Mouse (Mus musculus) kidney, postnatal 25 days (tissue): ENCODE results near the gene Sec62.
"Not testable (repeated sequence)": the region's sequence is repeated elsewhere in the genome, so short reads cannot be mapped to it uniquely, and the experiment has no call there.

Experiments
- DNase-seq, 2 experiments: peaks; one replicate each; pipeline ENCODE4 v3.0.0; 2021; ENCODE audit warnings: mixed read lengths in 2 of 2

Sec62 gene

GRCm38 (mm10) chr3:30833254-30833653 is 40.6 kb downstream of the Sec62 start:
- DNase-seq, result no peak

- no peak for DNase-seq
Measured at GRCm38 (mm10) chr3:30845755-30846154, 53.1 kb downstream of the Sec62 start.

- DNase-seq, result no peak
Measured at GRCm38 (mm10) chr3:30847413-30847812, 54.7 kb downstream of the Sec62 start.

GRCm38 (mm10) chr3:30851422-30851821 is 58.7 kb downstream of the Sec62 start:
- DNase-seq, result peak; percentile 28 to 53

- peak in 1 of 2 experiments; percentile 22 for DNase-seq
Measured at GRCm38 (mm10) chr3:30853596-30853995, 60.9 kb downstream of the Sec62 start.

DNA sequence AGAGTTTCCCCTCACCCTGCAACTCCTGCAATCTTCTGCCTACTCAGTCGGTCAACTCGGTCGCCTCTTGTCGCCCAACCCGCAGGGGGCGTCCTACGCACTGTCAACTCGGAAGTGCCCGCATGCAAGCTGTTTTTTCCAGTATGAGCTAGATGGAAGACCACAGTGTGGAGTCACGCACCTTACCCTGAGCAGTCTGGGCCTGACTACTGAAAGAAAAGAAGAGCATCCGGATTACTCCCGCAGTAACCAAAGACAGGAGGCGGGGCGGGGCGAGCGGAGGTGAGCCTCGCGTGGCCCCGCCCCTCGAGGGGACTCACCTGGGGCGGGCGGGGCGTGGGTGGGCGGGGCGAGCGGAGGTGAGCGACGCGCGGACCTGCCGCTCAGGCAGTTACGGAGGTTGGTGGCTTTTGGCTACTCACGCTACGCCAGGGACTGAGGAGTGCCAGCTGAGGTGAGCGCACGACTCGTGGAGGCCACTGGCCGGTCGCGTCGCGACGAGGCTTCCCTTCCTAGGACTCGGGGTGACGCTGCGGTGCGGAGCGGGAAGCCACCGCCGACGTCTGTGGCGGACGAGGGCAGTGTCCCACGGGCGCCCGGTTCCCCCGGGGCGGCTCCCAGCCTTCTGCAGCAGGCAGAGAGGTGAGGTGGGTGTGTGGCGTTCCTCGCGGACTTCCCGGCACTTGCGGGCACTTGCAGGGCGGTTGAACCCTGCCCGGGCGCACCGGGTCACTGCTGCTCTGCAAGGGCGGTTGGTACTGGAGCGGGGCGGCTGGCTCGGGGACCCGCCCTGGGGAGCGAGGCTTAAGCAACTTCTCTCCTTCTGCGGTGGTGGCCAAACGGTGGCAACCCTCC is 63.2 kb downstream of the Sec62 start, which contains the start of gene Gpr160:
TSS of gene Gpr160 (plus strand) at position 347 of the 855 bp plus-strand sequence.
- peak; percentile 85 to 94 for DNase-seq

GRCm38 (mm10) chr3:30859599-30859998 is 66.9 kb downstream of the Sec62 start:
- DNase-seq, result not testable (repeated sequence)

- DNase-seq, result no peak
Measured at GRCm38 (mm10) chr3:30860705-30861104, 68.0 kb downstream of the Sec62 start.

GRCm38 (mm10) chr3:30863712-30864435 is 71.2 kb downstream of the Sec62 start:
- DNase-seq, result no peak

DNA sequence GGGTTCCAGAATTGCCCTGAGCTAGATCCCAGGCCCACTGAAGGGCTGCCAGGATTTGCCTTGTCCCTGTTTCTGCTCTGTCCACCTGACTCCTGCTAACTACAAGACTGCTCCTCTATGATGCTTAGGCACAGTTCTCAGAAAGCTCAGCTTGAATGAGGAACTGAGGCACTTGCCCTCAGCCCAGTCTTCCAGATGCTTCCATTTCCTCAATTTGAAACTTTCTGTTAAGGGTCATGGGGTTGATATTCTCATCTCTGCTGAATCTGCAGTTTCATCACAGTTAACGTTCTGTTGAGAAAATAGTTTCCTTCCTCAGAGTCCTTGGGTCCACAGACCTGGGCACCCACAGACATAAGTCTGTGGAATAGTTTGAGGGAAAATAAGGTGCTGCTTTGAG is 72.0 kb downstream of the Sec62 start:
- DNase-seq, result no peak

DNA sequence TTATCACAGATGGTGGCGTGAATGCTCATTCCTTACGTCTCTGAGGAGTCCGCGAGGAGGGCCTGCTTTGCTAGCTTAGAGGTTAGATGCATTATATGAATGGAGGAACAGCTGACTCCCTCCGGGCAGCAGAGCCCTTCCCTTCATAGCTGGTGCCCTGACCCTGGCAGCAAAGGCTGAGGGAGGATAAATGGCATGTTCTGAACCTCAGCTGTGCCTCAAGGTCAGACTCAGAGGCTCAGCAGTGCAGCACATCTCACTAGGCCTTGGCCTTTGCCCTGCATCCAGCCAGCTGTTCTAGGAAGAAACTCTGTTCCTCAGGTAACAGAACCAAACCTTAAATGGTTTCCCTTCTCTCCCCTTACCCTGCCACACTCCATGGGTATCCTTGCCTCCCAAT is 75.5 kb downstream of the Sec62 start:
- DNase-seq, result peak; percentile 15 to 53

GRCm38 (mm10) chr3:30868625-30869024 is 76.0 kb downstream of the Sec62 start:
- DNase-seq, result no peak

DNA sequence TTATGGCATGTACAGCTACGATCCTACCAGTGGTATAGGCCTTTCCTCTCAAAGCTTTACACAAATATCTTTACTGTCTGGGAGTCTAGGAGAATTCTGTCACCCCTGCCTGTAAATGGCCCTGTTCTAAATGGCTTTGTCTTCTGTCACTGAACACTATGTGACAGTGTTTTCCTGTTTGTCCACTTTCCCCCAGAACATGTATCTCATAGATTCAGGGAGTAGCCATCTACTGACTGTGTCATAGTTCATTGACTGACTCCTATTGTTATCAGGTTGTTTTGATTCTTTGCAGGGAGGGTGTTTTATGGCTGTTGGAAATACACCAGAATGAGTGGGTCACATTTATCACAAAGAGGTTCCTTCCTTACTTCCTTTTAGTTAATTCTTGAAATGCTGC is 77.3 kb downstream of the Sec62 start:
- DNase-seq, result no peak
